Mouse (Mus musculus): ENCODE data around the gene Olfr553. TPM values are rescaled to one million over a fixed set of nuclear protein-coding genes. Genes with fewer than 3 reads are reported as not detected.

Gene Olfr553
- total RNA-seq, 1 experiment from 2014 or later, result not detected

Other genes starting within 250 kb of the Olfr553 start
- 50.5 and 58.1 TPM in 2 replicates for gene Rrm1, start 176.5 kb downstream of the Olfr553 start, total RNA-seq (2017)
- gene Olfr543, start 136.5 kb downstream of the Olfr553 start, total RNA-seq (2017), result not detected in 2 replicates
- not detected in 2 replicates for gene Olfr544, start 129.9 kb downstream of the Olfr553 start, total RNA-seq (2017)
- not detected in 2 replicates for gene Olfr545, start 118.6 kb downstream of the Olfr553 start, total RNA-seq (2017)
- gene Olfr547, start 83.5 kb downstream of the Olfr553 start, total RNA-seq (2017), result not detected in 2 replicates
- gene Olfr548-ps1, start 77.3 kb downstream of the Olfr553 start, total RNA-seq (2017), result not detected in 2 replicates
- gene Olfr549, start 68.3 kb downstream of the Olfr553 start, total RNA-seq (2017), result not detected in 2 replicates
- gene Trim21, start 52.7 kb downstream of the Olfr553 start, total RNA-seq (2017), result 48.9 and 65.3 TPM in 2 replicates
- gene Olfr550, start 46.8 kb downstream of the Olfr553 start, total RNA-seq (2017), result 0.12 TPM in 1 of 2 replicates, not detected in the other
- not detected in 2 replicates for gene Olfr551, start 26.3 kb downstream of the Olfr553 start, total RNA-seq (2017)
- not detected in 2 replicates for gene Olfr552, start 20.4 kb downstream of the Olfr553 start, total RNA-seq (2017)
- 0.47 TPM in 1 of 2 replicates, not detected in the other for gene Olfr554, start 20.2 kb upstream of the Olfr553 start, total RNA-seq (2017)
- not detected in 2 replicates for gene Olfr555, start 40.6 kb upstream of the Olfr553 start, total RNA-seq (2017)
- not detected in 2 replicates for gene Olfr556, start 46.7 kb upstream of the Olfr553 start, total RNA-seq (2017)
- 10.6 and 12.5 TPM in 2 replicates for gene Trim68, start 69.1 kb upstream of the Olfr553 start, total RNA-seq (2017)
- gene Olfr557, start 77.7 kb upstream of the Olfr553 start, total RNA-seq (2017), result not detected in 2 replicates
- gene Olfr558, start 84.0 kb upstream of the Olfr553 start, total RNA-seq (2017), result not detected in 2 replicates
- not detected in 2 replicates for gene Olfr33, start 100.9 kb upstream of the Olfr553 start, total RNA-seq (2017)
- not detected in 2 replicates for gene Olfr559, start 109.3 kb upstream of the Olfr553 start, total RNA-seq (2017)
- gene Olfr560, start 141.1 kb upstream of the Olfr553 start, total RNA-seq (2017), result 0.37 TPM in 1 of 2 replicates, not detected in the other
- gene Olfr78, start 141.3 kb upstream of the Olfr553 start, total RNA-seq (2017), result 0.12 TPM in 1 of 2 replicates, not detected in the other
- not detected in 2 replicates for gene Olfr561, start 153.0 kb upstream of the Olfr553 start, total RNA-seq (2017)
- not detected in 2 replicates for gene Olfr564, start 185.3 kb upstream of the Olfr553 start, total RNA-seq (2017)
- not detected in 2 replicates for gene Olfr566, start 240.5 kb upstream of the Olfr553 start, total RNA-seq (2017)